Mouse (Mus musculus) erythroblast, adult 5-6 weeks (primary cell): ENCODE data around the gene D630045J12Rik. TPM values are rescaled to one million over a fixed set of nuclear protein-coding genes. Genes with fewer than 3 reads are reported as not detected.
A peak's percentile ranks its signal among the peaks of the same experiment; 100 is the strongest.

Source experiments
- ATAC-seq: replicated peaks from 2 replicates; pipeline ENCODE4 v1.8.0; 2016; ENCODE audit warnings: moderate number of reproducible peaks, mild to moderate bottlenecking, moderate TSS enrichment, inconsistent platforms; ENCODE audit not compliant: poor library complexity, low FRiP score, severe bottlenecking
- total RNA-seq, 2 experiments: library from RNA; stranded (forward) in 1 of 2; stranded (reverse) in 1 of 2; fragments of 150-400 nt in 1 of 2; fragments of 200-764, 138-1000 nt in 1 of 2; gene quantifications; 2 replicates each; pipeline versions ENCODE4 v1.2.3 to v1.2.4; 2015 to 2017; ENCODE audit warnings: low replicate concordance in 2 of 2

D630045J12Rik gene
- total RNA-seq, 2 experiments from 2014 or later: 0.09 to 0.19 TPM

DNA sequence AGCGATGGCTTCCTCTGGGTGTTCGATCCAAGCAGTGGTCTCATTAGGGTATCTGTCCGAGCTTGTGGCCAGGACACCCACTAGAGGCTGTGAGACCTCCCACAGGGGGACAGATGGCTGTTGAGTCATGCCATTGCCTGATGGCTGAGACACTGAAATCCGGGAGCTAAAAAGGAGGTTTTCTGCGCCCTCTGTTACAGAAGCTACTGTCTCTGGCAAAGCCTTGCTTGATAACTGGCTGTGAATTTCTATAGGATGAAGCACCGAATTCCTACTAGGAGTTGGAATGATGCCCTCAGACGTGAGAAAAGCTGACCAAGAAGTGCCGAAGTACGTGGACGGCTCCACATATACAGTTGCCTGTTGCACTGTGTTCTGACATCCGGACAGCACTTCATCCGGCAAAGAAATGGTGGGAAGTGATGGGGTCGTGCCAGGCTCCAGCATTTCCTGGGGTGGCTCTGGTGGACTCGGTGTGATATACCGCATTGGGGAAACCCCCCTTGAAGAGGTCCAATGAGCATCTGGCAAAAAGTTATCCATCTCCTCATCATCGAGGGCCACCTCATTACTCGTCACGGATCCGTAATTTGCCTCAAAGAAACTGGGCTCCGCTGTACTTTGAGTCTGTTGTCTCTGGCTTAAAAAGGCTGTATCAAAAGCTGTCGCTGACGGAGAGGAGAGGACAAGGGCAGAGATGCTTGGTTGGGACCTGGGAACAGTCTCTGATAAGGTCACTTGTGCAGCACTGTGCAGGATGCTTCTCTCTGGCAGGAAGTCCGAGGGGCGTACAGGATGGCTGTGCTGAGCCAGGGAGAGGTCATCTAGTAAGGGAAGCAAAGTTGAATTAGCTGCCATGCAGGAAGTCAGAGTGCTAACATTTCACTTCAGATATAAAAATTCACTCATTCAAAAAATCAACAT is 57.3 kb downstream of the D630045J12Rik start:
- no peak for ATAC-seq

- no peak for ATAC-seq
These were observed 58.5 kb downstream of the D630045J12Rik start for GRCm38 (mm10) chr6:38195306-38195705.

GRCm38 (mm10) chr6:38194046-38194445 is 59.8 kb downstream of the D630045J12Rik start:
- ATAC-seq: no peak

- no peak for ATAC-seq
These were observed 60.9 kb downstream of the D630045J12Rik start for GRCm38 (mm10) chr6:38192952-38193351.

DNA sequence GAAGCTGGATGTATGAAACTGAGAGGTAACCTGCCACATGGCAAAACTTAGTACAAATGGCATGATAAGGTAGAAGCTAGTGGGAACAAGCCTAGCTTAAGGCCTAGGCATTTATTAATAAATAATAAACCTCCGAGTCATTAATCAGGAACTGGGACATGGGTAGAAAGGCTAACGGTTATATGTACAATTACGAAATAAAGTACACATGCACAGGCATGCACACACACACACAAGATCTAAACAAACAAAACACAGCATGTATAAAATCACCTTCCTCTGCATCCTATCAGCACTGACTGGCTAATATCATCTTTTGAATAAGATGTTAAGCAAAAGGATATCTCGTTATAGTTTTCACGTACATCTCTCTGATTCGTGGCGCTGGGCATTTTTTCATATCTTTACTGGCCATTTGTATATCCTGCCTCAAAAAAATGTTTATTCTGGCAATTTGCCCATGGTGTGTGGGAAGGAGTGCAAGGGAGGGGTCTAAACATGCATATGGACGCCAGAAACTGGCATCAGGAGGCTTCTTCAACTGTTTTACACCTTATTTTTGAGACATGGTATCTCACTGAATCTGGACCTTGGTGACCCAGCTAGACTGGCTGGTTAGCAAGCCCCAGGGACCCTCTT is 67.4 kb downstream of the D630045J12Rik start:
- ATAC-seq: no peak

DNA sequence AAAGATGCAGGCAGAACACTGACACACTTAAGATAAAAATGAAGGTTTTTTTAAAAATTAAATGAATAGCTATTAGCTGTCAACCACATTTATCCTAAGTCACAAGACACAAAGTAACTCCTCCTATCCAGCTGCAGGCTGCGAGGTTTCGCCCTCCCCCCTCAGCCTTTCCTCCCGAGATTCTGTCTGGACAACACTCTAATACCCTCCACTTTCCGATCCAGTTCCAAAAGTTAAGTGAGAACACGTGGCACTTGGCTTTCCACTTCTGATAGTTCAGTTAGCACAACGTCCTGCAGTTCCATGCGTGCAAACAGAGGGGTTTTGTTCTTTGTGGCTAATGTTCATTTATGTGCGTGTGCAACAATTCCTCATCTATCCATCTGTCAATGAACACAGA is 69.0 kb downstream of the D630045J12Rik start:
- no peak for ATAC-seq

- no peak for ATAC-seq
These were observed 72.0 kb downstream of the D630045J12Rik start for GRCm38 (mm10) chr6:38181756-38182318.

DNA sequence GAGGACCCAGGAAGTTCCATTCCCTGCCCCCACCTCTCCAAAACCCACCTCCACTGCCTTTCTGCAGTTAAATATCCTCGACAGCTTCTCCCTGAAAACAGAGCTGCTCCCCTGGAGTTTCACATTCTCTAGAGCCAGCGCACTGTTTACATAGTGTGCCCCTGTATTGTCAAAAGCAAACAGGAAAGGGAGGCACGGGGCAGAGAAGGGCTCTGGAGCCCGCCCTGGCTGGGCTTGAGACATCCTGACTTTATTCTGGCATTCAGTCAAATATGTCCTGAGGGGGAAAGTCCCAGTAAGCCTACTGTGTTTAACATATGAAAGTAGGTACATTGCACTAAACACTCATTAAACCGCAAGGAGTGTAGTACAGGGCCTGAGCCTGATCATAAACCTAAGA is 73.1 kb downstream of the D630045J12Rik start:
- no peak for ATAC-seq

DNA sequence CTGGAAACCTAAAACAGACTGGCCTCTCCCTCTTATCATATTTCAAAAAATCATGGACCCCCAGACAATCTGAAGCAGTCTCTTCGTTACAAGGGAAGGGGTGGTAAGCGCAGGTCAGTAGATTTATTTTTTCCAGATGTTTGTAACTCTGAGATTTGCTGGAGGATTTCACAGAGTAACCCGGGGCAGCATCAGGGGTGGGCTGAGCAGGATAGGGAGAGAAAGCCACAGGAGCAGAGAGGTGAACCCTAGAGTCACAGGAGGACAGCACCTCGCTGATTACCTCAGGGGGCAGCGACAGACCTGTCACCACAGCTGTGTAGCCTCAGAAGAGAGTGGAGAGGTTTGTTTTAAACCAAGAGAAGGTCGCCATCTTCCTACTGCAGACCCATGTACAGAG is 88.4 kb downstream of the D630045J12Rik start:
- ATAC-seq: no peak

- no peak for ATAC-seq
These were observed 89.1 kb downstream of the D630045J12Rik start for GRCm38 (mm10) chr6:38164705-38165104.

- ATAC-seq: no peak
These were observed 90.8 kb downstream of the D630045J12Rik start for GRCm38 (mm10) chr6:38162825-38163504.

DNA sequence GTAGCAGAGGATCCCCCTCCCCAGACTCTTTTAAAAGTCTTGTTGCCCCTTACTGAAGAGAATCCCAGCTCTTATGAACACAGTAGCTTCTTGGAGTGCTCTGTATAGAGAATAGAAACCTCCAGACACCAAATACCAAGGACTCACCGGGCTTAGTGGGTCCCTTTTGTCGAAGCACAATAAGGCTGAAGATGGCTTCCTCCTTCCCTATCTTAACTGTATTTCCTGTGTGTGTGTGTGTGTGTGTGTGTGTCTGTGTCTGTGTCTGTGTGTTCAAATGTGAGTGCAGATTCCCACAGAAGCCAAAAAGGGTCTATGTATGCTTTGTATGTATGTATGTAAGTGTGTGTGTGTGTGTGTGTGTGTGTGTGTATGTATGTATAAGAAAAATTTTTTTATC is 93.3 kb downstream of the D630045J12Rik start:
- ATAC-seq: no peak

DNA sequence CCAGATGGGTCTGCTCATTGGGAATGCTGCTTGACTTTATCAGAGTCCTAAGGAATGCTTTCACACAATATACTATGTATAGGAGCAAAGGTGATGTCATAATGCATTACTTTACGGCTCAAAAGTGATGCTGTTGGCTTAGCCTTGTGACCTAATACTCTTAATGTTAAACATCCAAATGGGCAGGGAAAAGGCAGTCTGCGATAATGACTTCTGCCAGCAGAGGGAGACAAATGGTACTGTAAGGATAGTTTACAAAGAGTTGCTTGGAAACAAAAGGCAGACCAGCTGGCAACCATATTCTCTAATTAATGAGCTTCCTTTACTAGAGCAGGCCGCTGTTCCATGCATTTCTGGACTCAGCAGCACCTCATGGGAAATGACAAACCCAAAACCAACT is 93.7 kb downstream of the D630045J12Rik start:
- peak; percentile 44; the same call in 1 of the 2 replicates for ATAC-seq

DNA sequence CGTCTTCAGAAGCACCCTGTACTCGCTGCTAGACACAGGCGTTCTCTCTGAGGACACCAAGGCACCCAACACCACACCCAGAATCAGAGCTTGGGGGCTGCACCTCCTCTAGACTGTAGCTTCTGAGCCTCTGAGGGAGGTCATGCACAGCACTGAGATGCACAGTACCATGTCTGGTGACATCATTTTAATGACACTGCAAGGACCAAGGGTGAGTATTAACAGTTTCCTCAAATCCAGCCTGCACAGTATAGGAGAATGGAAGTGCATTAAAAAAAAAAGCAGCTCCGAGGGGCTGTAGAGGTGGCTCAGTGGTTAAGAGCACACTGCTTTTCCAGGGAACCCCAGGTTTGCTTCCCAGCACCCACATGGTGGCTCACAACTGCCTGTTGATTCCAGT is 94.2 kb downstream of the D630045J12Rik start:
- ATAC-seq: no peak

- no peak for ATAC-seq
These were observed 95.9 kb downstream of the D630045J12Rik start for GRCm38 (mm10) chr6:38157925-38158324.

DNA sequence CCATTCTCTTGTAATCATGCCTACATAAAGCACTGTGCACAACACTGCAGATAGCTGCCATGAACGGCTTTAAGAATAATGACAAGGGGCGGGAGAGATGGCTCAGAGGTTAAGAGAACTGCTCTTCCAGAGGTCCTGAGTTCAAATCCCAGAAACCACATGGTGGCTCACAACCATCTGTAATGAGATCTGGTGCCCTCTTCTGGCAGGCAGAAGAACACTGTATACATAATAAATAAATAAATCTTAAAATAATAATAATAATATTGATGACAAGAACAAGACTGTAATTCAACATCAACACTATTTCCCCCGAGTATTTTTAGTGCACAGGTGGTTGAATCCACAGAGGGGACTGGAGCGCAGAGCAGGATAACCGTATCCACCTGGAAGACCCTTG is 97.6 kb downstream of the D630045J12Rik start:
- ATAC-seq: no peak

DNA sequence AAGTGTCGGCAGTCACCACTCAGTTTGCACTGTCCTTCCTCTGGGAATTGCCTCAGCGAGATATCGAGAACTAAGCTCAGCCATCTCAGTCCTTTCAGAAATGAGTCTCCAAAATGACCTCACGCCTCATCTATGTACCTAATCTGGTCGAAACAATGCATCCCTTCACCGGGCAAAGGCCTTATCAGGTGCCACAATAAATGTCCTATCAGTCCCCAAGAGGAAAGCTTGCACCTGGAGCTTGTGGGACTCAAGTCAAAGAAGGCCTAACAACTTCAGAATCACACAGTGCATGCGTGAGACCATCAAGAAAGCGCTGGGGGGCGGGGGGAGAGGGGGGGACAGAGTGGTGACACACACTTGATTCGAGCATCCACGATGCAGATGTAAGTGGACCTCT is 101.5 kb downstream of the D630045J12Rik start:
- no peak for ATAC-seq

GRCm38 (mm10) chr6:38149483-38149882 is 104.3 kb downstream of the D630045J12Rik start:
- ATAC-seq: no peak

- no peak for ATAC-seq
These were observed 105.2 kb downstream of the D630045J12Rik start for GRCm38 (mm10) chr6:38148626-38149025.

GRCm38 (mm10) chr6:38147301-38147700 is 106.5 kb downstream of the D630045J12Rik start:
- ATAC-seq: no peak
